Mouse (Mus musculus) forebrain, embryonic 10.5 days (tissue): ENCODE results near the gene Gm20837. TPM values are rescaled to one million over a fixed set of nuclear protein-coding genes. Genes with fewer than 3 reads are reported as not detected.
"Not testable (repeated sequence)": the region's sequence is repeated elsewhere in the genome, so short reads cannot be mapped to it uniquely, and the experiment has no call there.

Experiments used
- DNase-seq: peaks from one replicate; pipeline ENCODE4 v3.0.0-alpha.2; 2017; ENCODE audit warnings: low spot score; ENCODE audit errors: extremely low spot score
- H3K27ac ChIP-seq: fragments of 300-500 bp; sonication (generic); 2 replicates; pipeline ENCODE4 v1.5.1; 2016; ENCODE audit warnings: mild to moderate bottlenecking
- H3K27me3 ChIP-seq: fragments of 300-500 bp; sonication (generic); 2 replicates; pipeline ENCODE4 v1.6.1; 2016; ENCODE audit warnings: mild to moderate bottlenecking; ENCODE audit not compliant: poor library complexity, severe bottlenecking
- H3K36me3 ChIP-seq: fragments of 300-500 bp; sonication (generic); replicated peaks from 2 replicates; pipeline ENCODE4 v1.6.1; 2016; ENCODE audit warnings: mild to moderate bottlenecking, moderate library complexity
- H3K4me1 ChIP-seq: fragments of 300-500 bp; sonication (generic); 2 replicates; pipeline ENCODE4 v1.6.1; 2016
- H3K4me3 ChIP-seq: fragments of 300-500 bp; sonication (generic); 2 replicates; pipeline ENCODE4 v1.5.1; 2016; ENCODE audit warnings: mild to moderate bottlenecking, moderate library complexity
- H3K9me3 ChIP-seq: fragments of 300-500 bp; sonication (generic); 2 replicates; pipeline ENCODE4 v1.6.1; 2016; ENCODE audit warnings: mild to moderate bottlenecking, moderate library complexity
- WGBS: fragments of 180-500 bp; shearing (Covaris S2); methylation state at CpG from one replicate; pipeline ENCODE4 v1.1.7; 2016; 5-methylcytosine and 5-hydroxymethylcytosine counted together
- polyA plus RNA-seq: library from polyadenylated mRNA; unstranded; fragments of >200 nt; fragmentation: Nextera tagmentation; extraction: Ambion mirVana; gene quantifications from 2 replicates; pipeline ENCODE4 v1.2.1, GENCODE M21; 2016

Gene Gm20837
- polyA plus RNA-seq, result not detected in 2 replicates

DNA sequence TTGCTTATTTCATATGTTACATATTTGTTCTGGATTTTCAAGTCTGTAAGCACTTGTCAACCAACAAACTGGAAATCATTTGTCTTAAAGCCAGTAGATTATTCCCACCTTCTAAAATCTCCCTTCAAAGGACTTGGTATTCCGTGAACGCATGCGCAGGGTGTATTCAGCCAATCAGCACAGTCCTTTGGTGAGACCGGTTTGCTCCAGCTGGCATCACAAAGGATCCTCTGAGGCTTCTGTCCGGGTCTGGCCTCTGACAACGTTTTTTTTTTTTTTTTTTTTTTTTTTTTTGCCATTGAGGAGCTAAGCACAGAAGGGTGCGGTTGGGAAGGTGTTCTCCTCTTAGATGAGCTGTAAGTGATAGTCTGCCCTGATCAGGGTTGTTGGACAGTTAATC lies at the start of gene Gm20837:
Gene Gm20837 (plus strand): TSS at position 301 of the 400 bp plus-strand sequence.
- H3K27ac ChIP-seq, H3K27me3 ChIP-seq: not testable (repeated sequence)
- WGBS, result no CpG with 5 or more reads among the region's 7 CpGs

More for the DNA sequence above, at the start of gene Gm20837:
- H3K36me3 ChIP-seq, H3K4me1 ChIP-seq, DNase-seq, H3K9me3 ChIP-seq, H3K4me3 ChIP-seq: not testable (repeated sequence)
